Mouse (Mus musculus) hindbrain, embryonic 16.5 days (tissue): ENCODE data around the gene Gm21913. TPM values are rescaled to one million over a fixed set of nuclear protein-coding genes. Genes with fewer than 3 reads are reported as not detected.
"Not testable (repeated sequence)": the region's sequence is repeated elsewhere in the genome, so short reads cannot be mapped to it uniquely, and the experiment has no call there.

Experiments used
- ATAC-seq: fragments of 200-750 bp; cut with Nextera tagmentation; 2 replicates; pipeline ENCODE4 v1.8.0; 2017; ENCODE audit warnings: moderate TSS enrichment, moderate library complexity
- H3K27ac ChIP-seq: fragments of 300-500 bp; sonication (generic); 2 replicates; pipeline ENCODE4 v1.5.1; 2014; ENCODE audit warnings: low read depth, mild to moderate bottlenecking, control low read depth, low read length, moderate library complexity
- H3K27me3 ChIP-seq: fragments of 300-500 bp; sonication (generic); replicated peaks from 2 replicates; pipeline ENCODE4 v1.6.1; 2014; ENCODE audit warnings: low read length; ENCODE audit not compliant: control insufficient read depth, insufficient read depth
- H3K36me3 ChIP-seq: fragments of 300-500 bp; sonication (generic); 2 replicates; pipeline ENCODE4 v1.6.1; 2014; ENCODE audit warnings: mild to moderate bottlenecking, low read length, moderate library complexity, mixed read lengths; ENCODE audit not compliant: control insufficient read depth, insufficient read depth
- H3K4me1 ChIP-seq: fragments of 300-500 bp; sonication (generic); 2 replicates; pipeline ENCODE4 v1.6.1; 2014; ENCODE audit warnings: low read depth, low read length; ENCODE audit not compliant: control insufficient read depth, insufficient read depth
- H3K4me2 ChIP-seq: fragments of 300-500 bp; sonication (generic); 2 replicates; pipeline ENCODE4 v1.6.1; 2014; ENCODE audit warnings: mild to moderate bottlenecking, low read length, control low read depth, moderate library complexity
- H3K4me3 ChIP-seq: fragments of 300-500 bp; sonication (generic); 2 replicates; pipeline ENCODE4 v1.5.1; 2014; ENCODE audit warnings: mild to moderate bottlenecking, low read length, control low read depth, moderate library complexity
- H3K9ac ChIP-seq: fragments of 300-500 bp; sonication (generic); 2 replicates; pipeline ENCODE4 v1.6.1; 2014; ENCODE audit warnings: low read depth, mild to moderate bottlenecking, control low read depth, low read length, moderate library complexity
- H3K9me3 ChIP-seq: fragments of 300-500 bp; sonication (generic); 2 replicates; pipeline ENCODE4 v1.6.1; 2014; ENCODE audit warnings: mild to moderate bottlenecking, low read length, moderate library complexity; ENCODE audit not compliant: control insufficient read depth
- WGBS: fragments of 180-500 bp; shearing (Covaris S2); extraction: QIAGEN DNeasy Blood & Tissue Kit; methylation state at CpG from one replicate; pipeline ENCODE4 v1.1.7; 2014; 5-methylcytosine and 5-hydroxymethylcytosine counted together
- polyA plus RNA-seq: library from polyadenylated mRNA; unstranded; fragments of >200 nt; fragmentation: Nextera tagmentation; extraction: Ambion mirVana; gene quantifications from 2 replicates; pipeline ENCODE4 v1.2.1, GENCODE M21; 2015

The Gm21913 gene
- polyA plus RNA-seq = not detected in 2 replicates

DNA sequence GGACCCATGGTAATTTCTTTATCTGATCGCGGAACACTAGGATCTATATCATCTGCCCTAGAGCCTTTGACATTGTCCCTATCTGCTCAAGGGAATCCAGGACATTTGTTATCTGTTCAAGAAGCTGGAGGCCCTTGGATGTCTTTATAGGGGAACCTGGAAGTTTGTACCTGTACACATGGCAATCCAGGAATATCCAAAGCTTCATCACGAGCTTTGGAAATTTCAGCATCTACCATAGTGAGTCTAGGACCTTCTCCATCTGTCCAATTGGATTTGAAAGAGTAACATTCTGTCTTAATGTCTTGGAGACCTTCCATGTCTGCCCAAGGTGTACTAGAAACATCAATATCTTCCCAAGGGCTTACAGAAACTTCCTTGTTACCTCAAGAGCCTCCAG is at the start of gene Gm21913:
Gene Gm21913 (plus strand): TSS at position 301 of the 400 bp plus-strand sequence.
- not testable (repeated sequence) for H3K4me2 ChIP-seq, H3K36me3 ChIP-seq, H3K4me1 ChIP-seq, H3K27ac ChIP-seq, H3K9me3 ChIP-seq, H3K4me3 ChIP-seq, ATAC-seq, H3K27me3 ChIP-seq, H3K9ac ChIP-seq
- WGBS = no CpG with 5 or more reads among the region's 3 CpGs

Other genes starting within 250 kb of the Gm21913 start
- gene Gm29110, start 153.4 kb upstream of the Gm21913 start, polyA plus RNA-seq = not detected in 2 replicates